Mouse (Mus musculus) bone marrow, adult 2 months (tissue): ENCODE data around the gene Msrb3.

Experiments used
- CTCF ChIP-seq: fragments of 200-500 bp; IDR thresholded peaks from 2 replicates; pipeline ENCODE4 v1.5.1; 2011; ENCODE audit warnings: low read length, control low read depth; ENCODE audit not compliant: control insufficient read depth, insufficient read depth
- POLR2A ChIP-seq: fragments of 200-500 bp; IDR thresholded peaks from 2 replicates; pipeline ENCODE4 v1.6.1; 2011; ENCODE audit warnings: low read depth, mild to moderate bottlenecking, control low read depth, low read length, borderline replicate concordance; ENCODE audit not compliant: control insufficient read depth

DNA sequence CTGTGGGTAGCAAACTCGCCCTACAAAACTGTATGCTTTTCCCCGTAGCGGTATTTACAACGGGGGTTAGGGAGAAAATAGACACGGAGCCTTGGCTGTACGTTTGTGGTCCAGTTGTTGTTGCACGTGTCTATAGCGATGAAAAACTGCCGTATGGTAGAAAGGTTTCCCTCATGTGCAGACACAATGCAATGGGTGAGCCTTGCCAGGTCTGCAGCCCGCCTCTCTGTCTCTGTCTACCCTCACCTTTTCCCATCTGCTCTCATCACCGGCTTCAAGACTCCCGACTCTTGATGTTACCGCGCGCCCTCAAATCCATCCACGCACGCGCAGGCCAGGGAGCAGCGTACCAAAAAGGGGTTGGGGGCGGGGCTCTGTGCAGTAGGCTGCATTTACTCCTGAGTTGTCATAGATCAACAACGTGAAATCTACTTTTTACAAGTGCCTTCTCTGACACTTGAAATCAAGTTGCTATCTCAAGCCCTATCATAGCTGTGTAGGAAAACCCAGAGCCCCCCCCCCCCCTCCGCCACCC lies 29.6 kb downstream of the Msrb3 start:
- no peak for TF ChIP-seq CTCF
- no peak for TF ChIP-seq POLR2A
